Mouse (Mus musculus) hindlimb bud, embryonic 11.5 days (tissue): ENCODE results near the gene Il11ra1.
"Not testable (repeated sequence)": the region's sequence is repeated elsewhere in the genome, so short reads cannot be mapped to it uniquely, and the experiment has no call there.

Source experiments
- DNase-seq: peaks from one replicate; pipeline ENCODE4 v3.0.0-alpha.2; 2012; ENCODE audit warnings: low read depth, low spot score; ENCODE audit errors: extremely low spot score

The Il11ra1 gene

GRCm38 (mm10) chr4:41699783-41700182, at the start of gene Il11ra1:
Gene Il11ra1, plus strand, starts transcription at chr4:41699989.
- DNase-seq: not testable (repeated sequence)

- no peak for DNase-seq
These were observed 46.5 kb upstream of the Il11ra1 start for GRCm38 (mm10) chr4:41653296-41653695.

GRCm38 (mm10) chr4:41653730-41654129, 46.1 kb upstream of the Il11ra1 start:
- DNase-seq: no peak

GRCm38 (mm10) chr4:41654217-41654616, 45.6 kb upstream of the Il11ra1 start:
- no peak for DNase-seq

- no peak for DNase-seq
These were observed 44.3 kb upstream of the Il11ra1 start for GRCm38 (mm10) chr4:41655525-41655924.

- no peak for DNase-seq
These were observed 41.0 kb upstream of the Il11ra1 start for GRCm38 (mm10) chr4:41658566-41659384.

GRCm38 (mm10) chr4:41659556-41659955, 40.2 kb upstream of the Il11ra1 start:
- DNase-seq: no peak

GRCm38 (mm10) chr4:41660851-41661430, 38.8 kb upstream of the Il11ra1 start:
- peak; percentile 57 for DNase-seq

GRCm38 (mm10) chr4:41662723-41663122, 37.1 kb upstream of the Il11ra1 start:
- DNase-seq: no peak

GRCm38 (mm10) chr4:41663614-41664013, 36.2 kb upstream of the Il11ra1 start:
- no peak for DNase-seq

- DNase-seq: no peak
These were observed 35.3 kb upstream of the Il11ra1 start for GRCm38 (mm10) chr4:41664533-41664932.

- DNase-seq: no peak
These were observed 34.6 kb upstream of the Il11ra1 start for GRCm38 (mm10) chr4:41665009-41665675.

GRCm38 (mm10) chr4:41666646-41667045, 33.1 kb upstream of the Il11ra1 start:
- DNase-seq: no peak

GRCm38 (mm10) chr4:41670836-41671235, 29.0 kb upstream of the Il11ra1 start:
- no peak for DNase-seq

GRCm38 (mm10) chr4:41671500-41671899, 28.3 kb upstream of the Il11ra1 start:
- DNase-seq: no peak

- DNase-seq: no peak
These were observed 27.8 kb upstream of the Il11ra1 start for GRCm38 (mm10) chr4:41671963-41672480.

GRCm38 (mm10) chr4:41672522-41672963, 27.2 kb upstream of the Il11ra1 start:
- DNase-seq: no peak

GRCm38 (mm10) chr4:41673186-41673585, 26.6 kb upstream of the Il11ra1 start:
- no peak for DNase-seq

- no peak for DNase-seq
These were observed 23.4 kb upstream of the Il11ra1 start for GRCm38 (mm10) chr4:41676248-41677005.

GRCm38 (mm10) chr4:41677006-41677629, 22.7 kb upstream of the Il11ra1 start:
- DNase-seq: no peak
